Mouse (Mus musculus) cortical plate, adult 2 months (tissue): Measurements from ENCODE around the gene Tspoap1. TPM values are rescaled to one million over a fixed set of nuclear protein-coding genes. Genes with fewer than 3 reads are reported as not detected.

Experiments used
- H3K27ac ChIP-seq: fragments of 200-500 bp; 2 replicates; pipeline ENCODE4 v1.5.1; 2012; ENCODE audit warnings: low read length, control low read depth, inconsistent platforms; ENCODE audit not compliant: insufficient read depth
- H3K4me1 ChIP-seq: fragments of 200-500 bp; 2 replicates; pipeline ENCODE4 v1.6.1; 2011; ENCODE audit warnings: low read length; ENCODE audit not compliant: control insufficient read depth, insufficient read depth
- H3K4me3 ChIP-seq: fragments of 200-500 bp; 2 replicates; pipeline ENCODE4 v1.5.1; 2011; ENCODE audit warnings: mild to moderate bottlenecking, low read length, control low read depth; ENCODE audit not compliant: insufficient read depth
- CTCF ChIP-seq: fragments of 200-500 bp; IDR thresholded peaks from 2 replicates; pipeline ENCODE4 v1.5.1; 2011; ENCODE audit warnings: mild to moderate bottlenecking, control low read depth, low read length; ENCODE audit not compliant: insufficient read depth; ENCODE audit errors: extremely low read depth
- POLR2A ChIP-seq: fragments of 200-500 bp; IDR thresholded peaks from 2 replicates; pipeline ENCODE4 v1.6.1; 2011; ENCODE audit warnings: mild to moderate bottlenecking, low read length, control low read depth; ENCODE audit not compliant: insufficient read depth; ENCODE audit errors: extremely low read depth
- polyA plus RNA-seq: library from polyadenylated mRNA; depleted of rRNA; stranded (reverse); fragments of >200 nt; gene quantifications from 2 replicates; pipeline ENCODE4 v1.2.3, GENCODE M21; 2012

Tspoap1 gene
- polyA plus RNA-seq, 1 experiment = 269 TPM

- TF ChIP-seq CTCF (no peak), POLR2A (no peak)
- Histone ChIP-seq H3K4me1 (no peaks in the 10 kb centered on the region), H3K4me3 (no peak overlapping the region), H3K27ac (no peak overlapping the region)
These were observed 2.0 kb upstream of the Tspoap1 start for GRCm38 (mm10) chr11:87758161-87758911.

- no peak overlapping the region for H3K27ac ChIP-seq
- TF ChIP-seq POLR2A = no peak
These were observed 1.3 kb upstream of the Tspoap1 start for GRCm38 (mm10) chr11:87758957-87759608.

GRCm38 (mm10) chr11:87759609-87760005 lies 734 bp upstream of the Tspoap1 start:
- TF ChIP-seq CTCF = peak; percentile 41
- 0 out of 2 replicates have a peak, but pooled peaks have one; percentile 7 for TF ChIP-seq POLR2A
- peak overlapping the region; percentile 61; the same call in 1 of the 2 replicates for H3K4me3 ChIP-seq
- no peaks in the 10 kb centered on the region for H3K4me1 ChIP-seq
- H3K27ac ChIP-seq = no peak overlapping the region

More at GRCm38 (mm10) chr11:87758957-87759608, 1.3 kb upstream of the Tspoap1 start:
- Histone ChIP-seq H3K4me3 (peak overlapping the region; percentile 61; the same call in 1 of the 2 replicates), H3K4me1 (no peaks in the 10 kb centered on the region)

GRCm38 (mm10) chr11:87761181-87761721 lies 910 bp downstream of the Tspoap1 start:
- TF ChIP-seq CTCF = no peak
- no peak for TF ChIP-seq POLR2A
- Histone ChIP-seq H3K27ac (peak overlapping the region; percentile 72), H3K4me1 (peaks cover 2% of the 10 kb centered on the region; the same call in 1 of the 2 replicates)

GRCm38 (mm10) chr11:87761806-87762701 lies 1.7 kb downstream of the Tspoap1 start:
- H3K4me1 ChIP-seq = peaks cover 2% of the 10 kb centered on the region; the same call in 1 of the 2 replicates
- H3K4me3 ChIP-seq = peak overlapping the region; percentile 61
- TF ChIP-seq CTCF = no peak
- TF ChIP-seq POLR2A = peak; percentile 30; the same call in 1 of the 2 replicates
- peak overlapping the region; percentile 72 for H3K27ac ChIP-seq

More at GRCm38 (mm10) chr11:87761181-87761721, 910 bp downstream of the Tspoap1 start:
- peak overlapping the region; percentile 61 for H3K4me3 ChIP-seq

- H3K27ac ChIP-seq = peak overlapping the region; percentile 59
These were observed 2.5 kb downstream of the Tspoap1 start for GRCm38 (mm10) chr11:87762702-87763385.

GRCm38 (mm10) chr11:87763511-87763987 lies 3.2 kb downstream of the Tspoap1 start:
- TF ChIP-seq CTCF (no peak), POLR2A (peak; percentile 69; the same call in 1 of the 2 replicates)
- Histone ChIP-seq H3K27ac (peak overlapping the region; percentile 59; the same call in 1 of the 2 replicates), H3K4me1 (peaks cover 2% of the 10 kb centered on the region; the same call in 1 of the 2 replicates), H3K4me3 (peak overlapping the region; percentile 61)

More at GRCm38 (mm10) chr11:87762702-87763385, 2.5 kb downstream of the Tspoap1 start:
- H3K4me3 ChIP-seq = peak overlapping the region; percentile 61
- TF ChIP-seq CTCF (no peak), POLR2A (0 out of 2 replicates have a peak, but pooled peaks have one; percentile 3)
- peaks cover 2% of the 10 kb centered on the region; the same call in 1 of the 2 replicates for H3K4me1 ChIP-seq

- peak overlapping the region; percentile 18 for H3K27ac ChIP-seq
- H3K4me3 ChIP-seq = peak overlapping the region; percentile 61
- peaks cover 2% of the 10 kb centered on the region; the same call in 1 of the 2 replicates for H3K4me1 ChIP-seq
- TF ChIP-seq POLR2A (no peak), CTCF (no peak)
These were observed 3.9 kb downstream of the Tspoap1 start for GRCm38 (mm10) chr11:87763988-87764876.
